In genomic region chrX:36864609-36865328, GRCm38 (mm10) we compare ENCODE assay signal across 8 mouse cellular contexts. TPM values are rescaled to one million over a fixed set of nuclear protein-coding genes. Genes with fewer than 3 reads are reported as not detected.
DNase-seq lines count a peak whose midpoint lies in the region; ATAC-seq and TF ChIP-seq lines count a peak whose summit lies in the region.

No protein-coding gene starts in this region.

- WGBS in liver, embryonic 11.5 days: 60% methylated on average over 8 of the region's 8 CpGs

- intact Hi-C loops in gastrocnemius, adult 2 months (cut with DNase I): loop anchor here (5.0 kb wide), 1 partner anchor 38 kb away; the partner anchor contains the start of gene Nkrf
- intact Hi-C loops in gastrocnemius, postnatal 36 days (cut with DNase I): no loop called here

- no peaks in the 10 kb centered on the region for H3K9me3 ChIP-seq in liver, embryonic 11.5 days (ENCODE audit: control insufficient read depth, low read length)

- no peaks in the 10 kb centered on the region for H3K27me3 ChIP-seq in liver, embryonic 11.5 days (replicated peaks; ENCODE audit: control insufficient read depth, insufficient read depth, low read length)

- no peak for DNase-seq in gastrocnemius, adult 2 months
- no peak for DNase-seq in gastrocnemius, postnatal 36 days
- DNase-seq in thymus, postnatal 4 days: peak; percentile 8
- no peak for DNase-seq in thymus, postnatal 0 days (ENCODE audit: low spot score)
- DNase-seq in liver, embryonic 11.5 days (ENCODE audit: low spot score): no peak
- no peak for DNase-seq in right cerebral cortex, postnatal 36 days (ENCODE audit: low spot score in 2 of 2)
- DNase-seq in cerebellum, adult 11 months: no peak

- H3K9ac ChIP-seq in liver, embryonic 11.5 days (ENCODE audit: low read depth, low read length): no peak overlapping the region

- ATAC-seq in liver, embryonic 11.5 days (replicated peaks; ENCODE audit: low FRiP score): no peak
- no peak for ATAC-seq in megakaryocyte-erythroid progenitor cell, adult 5-6 weeks (replicated peaks; ENCODE audit: low FRiP score, low TSS enrichment, poor library complexity, severe bottlenecking)

- TF ChIP-seq CTCF in gastrocnemius, adult 2 months (IDR thresholded peaks at IDR 0.05): no peak

- H3K27ac ChIP-seq in gastrocnemius, adult 2 months: peak overlapping the region; percentile 87
- 0 out of 2 replicates have a peak overlapping the region, but pooled peaks have one; percentile 43 for H3K27ac ChIP-seq in liver, embryonic 11.5 days (ENCODE audit: low read depth, low read length)

- peak overlapping the region; percentile 33; the same call in 1 of the 2 replicates for H3K4me2 ChIP-seq in liver, embryonic 11.5 days

- H3K36me3 ChIP-seq in liver, embryonic 11.5 days (ENCODE audit: control insufficient read depth, insufficient read depth, low read length): no peaks in the 10 kb centered on the region

- peak overlapping the region; percentile 75 for H3K4me3 ChIP-seq in gastrocnemius, adult 2 months
- H3K4me3 ChIP-seq in liver, embryonic 11.5 days (ENCODE audit: low read depth, low read length): peak overlapping the region; percentile 50

- no peaks in the 10 kb centered on the region; the same call in 1 of the 2 replicates for H3K4me1 ChIP-seq in liver, embryonic 11.5 days (replicated peaks; ENCODE audit: control insufficient read depth, insufficient read depth, low read length)

RNA-seq across cellular contexts. Expression of gene Ube2a, which starts 8.9 kb away (rescaled TPM):
- 10 to 100 TPM; 37.7 to 40.0 TPM for total RNA-seq in gastrocnemius, adult 2 months (2021)
- 10 to 100 TPM; 37.8 to 38.8 TPM for total RNA-seq in gastrocnemius, postnatal 36 days (2021)
- polyA plus RNA-seq in thymus, postnatal 0 days (2015; fragmentation: Nextera tagmentation; extraction: Ambion mirVana): 198 and 205 TPM in 2 replicates
- 106 and 117 TPM in 2 replicates for polyA plus RNA-seq in liver, embryonic 11.5 days (2014; fragmentation: Nextera tagmentation; extraction: Ambion mirVana)
- total RNA-seq in megakaryocyte-erythroid progenitor cell, adult 5-6 weeks (2014; fragmentation: Nextera tagmentation): 65.0 and 68.2 TPM in 2 replicates
- 7.4 and 19.6 TPM in 2 replicates for total RNA-seq in megakaryocyte-erythroid progenitor cell, adult 5-6 weeks (2017)

RNA-seq across cellular contexts. Expression of gene C330007P06Rik, which starts 9.1 kb away (rescaled TPM):
- total RNA-seq in gastrocnemius, adult 2 months (2021): 10 to 100 TPM; 12.0 TPM
- 10 to 100 TPM; 10.6 to 10.7 TPM for total RNA-seq in gastrocnemius, postnatal 36 days (2021)
- 28.5 and 29.7 TPM in 2 replicates for polyA plus RNA-seq in thymus, postnatal 0 days (2015; fragmentation: Nextera tagmentation; extraction: Ambion mirVana)
- 32.2 and 34.1 TPM in 2 replicates for polyA plus RNA-seq in liver, embryonic 11.5 days (2014; fragmentation: Nextera tagmentation; extraction: Ambion mirVana)
- 33.9 and 37.3 TPM in 2 replicates for total RNA-seq in megakaryocyte-erythroid progenitor cell, adult 5-6 weeks (2014; fragmentation: Nextera tagmentation)
- total RNA-seq in megakaryocyte-erythroid progenitor cell, adult 5-6 weeks (2017): 63.0 and 67.4 TPM in 2 replicates

RNA-seq across cellular contexts. Expression of gene Nkrf, which starts 37.9 kb away (rescaled TPM):
- 1 to 10 TPM; 2.7 to 2.9 TPM for total RNA-seq in gastrocnemius, adult 2 months (2021)
- 1 to 10 TPM; 2.3 to 2.6 TPM for total RNA-seq in gastrocnemius, postnatal 36 days (2021)
- 2.5 TPM in 2 replicates for polyA plus RNA-seq in thymus, postnatal 0 days (2015; fragmentation: Nextera tagmentation; extraction: Ambion mirVana)
- 2.7 and 4.3 TPM in 2 replicates for polyA plus RNA-seq in liver, embryonic 11.5 days (2014; fragmentation: Nextera tagmentation; extraction: Ambion mirVana)
- total RNA-seq in megakaryocyte-erythroid progenitor cell, adult 5-6 weeks (2014; fragmentation: Nextera tagmentation): 21.2 and 28.6 TPM in 2 replicates
- total RNA-seq in megakaryocyte-erythroid progenitor cell, adult 5-6 weeks (2017): 16.0 and 16.4 TPM in 2 replicates

Comparison
In these comparisons a context has a peak if more than half of its experiments do, and no peak if none do; other contexts are left out.
1. RNA of gene Nkrf, which starts 37.9 kb away (total RNA-seq): 16.0 to 28.6 TPM in megakaryocyte-erythroid progenitor cell, adult 5-6 weeks; 2.7 to 2.9 TPM in gastrocnemius, adult 2 months and 2.3 to 2.6 TPM in gastrocnemius, postnatal 36 days; every median in the first group is over 4 times any median in the second.